Mouse (Mus musculus) inflammation-experienced regulatory T-cells, adult 6 months (primary cell): ENCODE measurements around the gene Map3k12. TPM values are rescaled to one million over a fixed set of nuclear protein-coding genes. Genes with fewer than 3 reads are reported as not detected.

Experiments
- ATAC-seq: one replicate; pipeline ENCODE4 v1.8.0; 2017
- polyA plus RNA-seq, 3 experiments: library from polyadenylated mRNA; unstranded; fragments of 100-300 nt; shearing (Covaris generic); gene quantifications; one replicate each; pipeline ENCODE4 v1.2.1; 2017

Gene Map3k12
- polyA plus RNA-seq, 3 experiments from 2014 or later, result 6.6 to 10.0 (median 7.5) TPM

DNA sequence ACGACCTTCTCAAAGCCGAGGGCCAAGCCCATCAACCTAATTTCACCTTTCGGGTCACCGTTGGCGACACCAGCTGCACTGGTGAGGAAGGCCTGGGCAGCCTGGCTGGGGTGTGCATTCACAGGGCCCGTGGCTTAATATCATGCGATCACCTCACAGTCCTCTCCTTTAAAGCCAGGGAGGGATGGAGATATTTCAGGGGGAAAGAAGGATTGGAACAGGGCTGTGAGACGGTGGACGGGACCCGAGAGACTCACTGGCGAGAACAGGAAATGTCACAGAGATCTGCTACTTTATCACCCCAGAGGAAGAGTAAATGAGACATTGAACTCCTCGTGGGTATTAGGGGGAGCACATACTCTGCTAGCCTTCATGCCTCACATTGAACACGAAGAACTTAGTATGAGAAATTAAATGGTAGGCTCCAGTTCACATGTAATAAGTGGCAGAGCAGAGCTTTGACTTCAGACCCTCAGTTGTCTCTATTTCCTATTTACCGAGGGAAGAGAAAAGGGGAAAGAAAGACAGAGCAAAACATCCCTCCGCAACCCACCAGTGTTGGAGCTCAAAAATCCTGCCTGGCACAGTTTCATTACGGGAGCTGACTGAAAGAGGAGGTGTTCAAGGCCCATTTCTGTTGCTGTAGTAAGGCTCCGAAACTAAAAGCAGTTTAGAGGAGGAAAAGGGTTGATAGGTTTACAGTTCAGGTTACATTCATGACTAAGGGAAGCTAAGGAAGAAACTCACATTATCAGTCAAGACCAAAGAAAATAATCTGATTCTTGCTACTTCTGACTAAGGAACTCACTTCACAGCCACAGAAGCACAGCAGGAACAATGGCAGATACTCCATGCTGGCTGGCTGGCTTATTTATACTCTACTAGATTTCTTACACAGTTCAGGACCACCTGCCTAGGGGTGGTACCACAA, 2.6 kb upstream of the Map3k12 start:
- no peak for ATAC-seq

GRCm38 (mm10) chr15:102518859-102519201, 2.0 kb upstream of the Map3k12 start:
- ATAC-seq, result no peak

DNA sequence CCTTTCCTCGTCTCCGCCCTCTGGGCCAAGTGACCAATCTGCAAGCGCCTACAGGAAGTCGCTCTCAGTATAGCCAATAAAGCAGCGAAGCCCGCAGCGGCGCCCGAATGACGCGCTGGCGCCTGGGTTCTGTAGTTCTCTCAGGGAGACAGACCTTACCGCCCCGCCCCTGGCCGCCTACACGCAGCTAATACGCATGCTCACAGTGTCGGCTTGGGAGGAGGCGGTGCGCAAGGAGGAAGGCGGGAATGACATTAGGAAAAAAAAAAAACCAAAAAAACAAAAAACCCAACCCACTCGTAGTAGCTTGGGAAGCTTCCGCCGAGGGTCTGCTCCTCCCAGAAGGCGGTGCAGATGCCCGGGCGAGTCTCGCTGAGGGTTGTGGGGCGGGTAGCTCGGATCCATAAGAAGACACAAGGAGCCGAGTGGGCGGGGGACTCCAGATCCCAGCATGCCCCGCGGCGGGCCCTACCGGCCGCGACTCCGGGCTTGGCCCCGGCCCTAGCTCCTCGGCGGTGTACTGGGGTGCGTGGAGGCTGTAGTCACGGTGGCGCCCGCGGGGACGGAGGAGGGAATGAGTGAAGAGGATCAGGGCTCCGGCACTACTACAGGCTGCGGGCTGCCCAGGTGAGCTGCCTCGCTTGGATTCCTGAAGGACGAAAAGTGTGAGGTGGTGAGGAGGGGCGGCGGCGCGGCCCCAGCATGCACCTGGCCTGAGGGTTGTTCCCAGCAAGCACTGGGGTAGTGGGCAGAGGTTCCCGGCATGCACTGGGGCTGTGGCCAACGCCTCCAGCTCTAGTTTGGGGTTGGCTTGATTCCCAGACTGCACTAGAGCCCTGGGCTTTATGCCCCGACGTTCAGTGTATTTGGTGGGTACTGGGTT, 1.4 kb upstream of the Map3k12 start, which contains the start of gene Tarbp2:
Gene Tarbp2 (plus strand): TSS at position 217 of the 883 bp plus-strand sequence.
- peak; percentile 88 for ATAC-seq

GRCm38 (mm10) chr15:102517631-102517975, 739 bp upstream of the Map3k12 start:
- no peak for ATAC-seq

- no peak for ATAC-seq
These were observed 571 bp downstream of the Map3k12 start for GRCm38 (mm10) chr15:102516293-102516692.

- ATAC-seq, result no peak
These were observed 1.1 kb downstream of the Map3k12 start for GRCm38 (mm10) chr15:102515791-102516190.

- no peak for ATAC-seq
These were observed 1.6 kb downstream of the Map3k12 start for GRCm38 (mm10) chr15:102515261-102515660.

GRCm38 (mm10) chr15:102513004-102513403, 3.9 kb downstream of the Map3k12 start:
- ATAC-seq, result no peak

GRCm38 (mm10) chr15:102512471-102512870, 4.4 kb downstream of the Map3k12 start:
- no peak for ATAC-seq

- ATAC-seq, result no peak
These were observed 4.9 kb downstream of the Map3k12 start for GRCm38 (mm10) chr15:102512010-102512409.

DNA sequence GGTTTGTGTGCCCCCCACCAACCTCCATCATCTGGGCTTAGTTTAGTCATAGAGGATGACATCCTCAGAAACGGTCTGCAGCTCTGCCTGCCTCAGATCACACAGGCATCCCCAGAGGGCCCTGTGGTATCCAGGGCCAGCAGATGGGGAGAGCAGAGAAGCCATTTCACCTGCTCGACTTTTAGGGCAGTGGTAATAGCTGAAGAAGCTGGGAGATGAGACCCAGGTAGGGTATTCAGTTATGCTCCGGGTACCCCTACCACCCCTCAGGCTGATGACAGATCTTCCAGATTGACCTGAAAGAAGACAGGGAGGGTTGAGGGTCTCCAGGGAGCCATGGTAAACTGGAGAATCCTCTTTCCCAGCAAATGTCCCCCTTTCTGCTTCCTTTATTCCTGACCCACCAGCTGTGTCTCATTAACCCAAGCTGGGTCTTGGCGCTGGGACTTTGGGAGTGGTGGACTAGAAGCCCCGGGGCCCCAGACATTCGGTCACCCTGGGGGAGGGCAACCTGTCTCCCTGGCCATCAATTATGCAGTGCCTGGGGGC, 5.5 kb downstream of the Map3k12 start:
- no peak for ATAC-seq

DNA sequence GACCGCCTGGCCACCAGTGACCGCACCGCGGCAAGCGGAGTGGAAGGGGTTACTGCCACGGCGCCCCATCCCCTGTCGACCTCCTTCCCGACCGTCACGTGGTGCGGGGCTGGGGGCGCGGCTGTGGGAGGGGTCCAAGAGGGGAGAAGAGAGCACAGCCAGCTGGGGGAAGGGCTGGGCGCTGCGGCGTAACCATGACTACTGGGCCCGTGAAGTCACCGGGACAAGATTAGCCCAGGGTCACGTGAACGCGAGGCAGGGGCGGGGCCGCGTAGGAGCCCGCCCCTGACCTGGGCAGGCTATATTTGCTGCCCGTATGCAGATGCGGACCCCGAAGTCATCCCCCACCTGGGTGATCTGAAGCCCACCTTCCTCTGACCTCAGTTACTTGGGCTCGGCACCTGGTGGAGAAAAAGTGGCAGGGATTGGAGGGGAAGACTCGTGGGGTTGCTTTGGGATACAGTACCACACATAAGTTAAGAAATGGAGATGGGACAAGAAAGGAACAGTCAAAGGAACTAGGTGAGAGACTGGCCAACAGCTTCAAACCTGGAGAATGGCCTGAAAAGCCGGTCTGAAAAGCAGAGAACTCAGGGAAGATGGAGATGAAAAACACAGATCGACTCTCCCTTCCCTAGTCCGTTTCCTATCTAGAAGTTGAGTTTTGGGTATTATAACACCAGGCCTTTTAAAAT, 6.1 kb downstream of the Map3k12 start:
- ATAC-seq, result peak; percentile 82

GRCm38 (mm10) chr15:102510110-102510509, 6.8 kb downstream of the Map3k12 start:
- no peak for ATAC-seq

- no peak for ATAC-seq
These were observed 8.5 kb downstream of the Map3k12 start for GRCm38 (mm10) chr15:102508336-102508735.

- no peak for ATAC-seq
These were observed 9.3 kb downstream of the Map3k12 start for GRCm38 (mm10) chr15:102507561-102507960.

GRCm38 (mm10) chr15:102506864-102507263, 10.0 kb downstream of the Map3k12 start:
- no peak for ATAC-seq

DNA sequence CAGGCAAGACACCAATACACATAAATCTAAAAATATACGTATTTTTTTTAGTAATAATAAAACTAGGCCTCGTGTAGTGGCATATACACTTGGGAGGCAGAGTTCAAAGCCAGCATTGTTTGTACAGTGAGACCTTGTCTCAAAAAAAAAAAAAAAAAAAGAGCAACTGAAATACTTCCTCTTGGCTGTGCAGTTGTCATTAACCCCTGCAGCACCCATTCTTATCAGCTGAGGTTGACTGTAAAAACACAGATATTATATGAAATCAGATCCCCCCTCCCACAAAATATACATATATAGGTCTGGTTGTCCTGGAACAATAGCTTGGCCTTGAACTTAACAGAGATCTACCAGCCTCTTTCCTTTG, 10.4 kb downstream of the Map3k12 start:
- no peak for ATAC-seq

- ATAC-seq, result no peak
These were observed 10.9 kb downstream of the Map3k12 start for GRCm38 (mm10) chr15:102505770-102506463.

GRCm38 (mm10) chr15:102505073-102505769, 11.6 kb downstream of the Map3k12 start:
- no peak for ATAC-seq

- ATAC-seq, result no peak
These were observed 12.7 kb downstream of the Map3k12 start for GRCm38 (mm10) chr15:102503924-102504782.
